Mouse (Mus musculus) neural tube, embryonic 11.5 days (tissue): ENCODE results near the gene Hbb-y. TPM values are rescaled to one million over a fixed set of nuclear protein-coding genes. Genes with fewer than 3 reads are reported as not detected.

Source experiments
- ATAC-seq: fragments of 200-750 bp; cut with Nextera tagmentation; 2 replicates; pipeline ENCODE4 v1.8.0; 2017; ENCODE audit warnings: moderate number of reproducible peaks, mild to moderate bottlenecking, moderate TSS enrichment, moderate library complexity; ENCODE audit not compliant: insufficient read depth, low FRiP score, low TSS enrichment
- DNase-seq: peaks from one replicate; pipeline ENCODE4 v3.0.0-alpha.2; 2015; ENCODE audit warnings: low spot score
- H3K27ac ChIP-seq: fragments of 300-500 bp; sonication (generic); 2 replicates; pipeline ENCODE4 v1.5.1; 2014; ENCODE audit warnings: low read depth, mild to moderate bottlenecking, low read length
- H3K27me3 ChIP-seq: fragments of 300-500 bp; sonication (generic); 2 replicates; pipeline ENCODE4 v1.6.1; 2014; ENCODE audit warnings: mild to moderate bottlenecking, low read length, mixed read lengths; ENCODE audit not compliant: control insufficient read depth, insufficient read depth
- H3K36me3 ChIP-seq: fragments of 300-500 bp; sonication (generic); 2 replicates; pipeline ENCODE4 v1.6.1; 2014; ENCODE audit warnings: mild to moderate bottlenecking, low read length, moderate library complexity, mixed read lengths; ENCODE audit not compliant: control insufficient read depth, insufficient read depth
- H3K4me1 ChIP-seq: fragments of 300-500 bp; sonication (generic); 2 replicates; pipeline ENCODE4 v1.6.1; 2014; ENCODE audit warnings: low read length, mixed read lengths; ENCODE audit not compliant: control insufficient read depth, insufficient read depth
- H3K4me2 ChIP-seq: fragments of 300-500 bp; sonication (generic); 2 replicates; pipeline ENCODE4 v1.6.1; 2014; ENCODE audit warnings: low read depth, mild to moderate bottlenecking, moderate library complexity
- H3K4me3 ChIP-seq: fragments of 300-500 bp; sonication (generic); 2 replicates; pipeline ENCODE4 v1.5.1; 2014; ENCODE audit warnings: low read depth, low read length
- H3K9ac ChIP-seq: fragments of 300-500 bp; sonication (generic); 2 replicates; pipeline ENCODE4 v1.6.1; 2014; ENCODE audit warnings: mild to moderate bottlenecking, low read length
- H3K9me3 ChIP-seq: fragments of 300-500 bp; sonication (generic); 2 replicates; pipeline ENCODE4 v1.6.1; 2016; ENCODE audit warnings: low read length; ENCODE audit not compliant: control insufficient read depth
- WGBS: fragments of 180-500 bp; shearing (Covaris S2); extraction: QIAGEN DNeasy Blood & Tissue Kit; methylation state at CpG from one replicate; pipeline ENCODE4 v1.1.7; 2014; 5-methylcytosine and 5-hydroxymethylcytosine counted together
- polyA plus RNA-seq: library from polyadenylated mRNA; unstranded; fragments of >200 nt; fragmentation: Nextera tagmentation; extraction: Ambion mirVana; gene quantifications from 2 replicates; pipeline ENCODE4 v1.2.1, GENCODE M21; 2014

Gene Hbb-y
- 8,929 and 9,080 TPM in 2 replicates for polyA plus RNA-seq

- WGBS: 74% methylated on average over 2 of the region's 2 CpGs
- no peak within 1 kb of the TSS for H3K4me3 ChIP-seq
- H3K27me3 ChIP-seq: no peaks in the 10 kb centered on the region
- ATAC-seq (no peak), DNase-seq (no peak)
- H3K9ac ChIP-seq: no peak within 1 kb of the TSS
- H3K4me2 ChIP-seq: no peak within 1 kb of the TSS
- H3K36me3 ChIP-seq: no peaks in the 10 kb centered on the region
- H3K4me1 ChIP-seq: no peaks in the 10 kb centered on the region
- H3K27ac ChIP-seq: no peak within 1 kb of the TSS
- no peaks in the 10 kb centered on the region for H3K9me3 ChIP-seq
Observed at GRCm38 (mm10) chr7:103853090-103853489, at the start of gene Hbb-y. Hbb-y (minus strand) TSS chr7:103853216.

- H3K4me2 ChIP-seq: no peak within 1 kb of the TSS
- no peak for DNase-seq
- H3K36me3 ChIP-seq: no peaks in the 10 kb centered on the region
- WGBS: 68% methylated on average over 1 of the region's 1 CpGs
- ATAC-seq: no peak
- H3K9ac ChIP-seq: no peak within 1 kb of the TSS
- no peak within 1 kb of the TSS for H3K4me3 ChIP-seq
- no peaks in the 10 kb centered on the region for H3K27me3 ChIP-seq
- no peaks in the 10 kb centered on the region for H3K9me3 ChIP-seq
- no peaks in the 10 kb centered on the region for H3K4me1 ChIP-seq
- H3K27ac ChIP-seq: no peak within 1 kb of the TSS
Observed at GRCm38 (mm10) chr7:103894385-103894784, 41.4 kb upstream of the Hbb-y start, which contains the start of gene Olfr64. Olfr64 (minus strand) TSS chr7:103894485.

- no peak for ATAC-seq
- H3K9me3 ChIP-seq: no peaks in the 10 kb centered on the region
- H3K4me3 ChIP-seq: no peak within 1 kb of the TSS
- H3K4me2 ChIP-seq: no peak within 1 kb of the TSS
- H3K9ac ChIP-seq: no peak within 1 kb of the TSS
- no peak for DNase-seq
- no peaks in the 10 kb centered on the region for H3K27me3 ChIP-seq
- H3K27ac ChIP-seq: no peak within 1 kb of the TSS
- no peaks in the 10 kb centered on the region for H3K36me3 ChIP-seq
- H3K4me1 ChIP-seq: no peaks in the 10 kb centered on the region
Observed at GRCm38 (mm10) chr7:103886152-103886551, 33.1 kb upstream of the Hbb-y start, which contains the start of gene Olfr66. Olfr66 (minus strand) TSS chr7:103886252.

- H3K27me3 ChIP-seq: no peaks in the 10 kb centered on the region
- no peak overlapping the region for H3K9ac ChIP-seq
- DNase-seq: no peak
- H3K4me1 ChIP-seq: no peaks in the 10 kb centered on the region
- 86% methylated on average over 2 of the region's 2 CpGs for WGBS
- no peak overlapping the region for H3K4me2 ChIP-seq
- no peak overlapping the region for H3K4me3 ChIP-seq
- no peaks in the 10 kb centered on the region for H3K9me3 ChIP-seq
- H3K27ac ChIP-seq: no peak overlapping the region
- no peaks in the 10 kb centered on the region for H3K36me3 ChIP-seq
- ATAC-seq: no peak
Observed at GRCm38 (mm10) chr7:103877093-103877492, 24.1 kb upstream of the Hbb-y start.

GRCm38 (mm10) chr7:103874451-103874850 is 21.4 kb upstream of the Hbb-y start:
- no peaks in the 10 kb centered on the region for H3K36me3 ChIP-seq
- H3K9me3 ChIP-seq: no peaks in the 10 kb centered on the region
- H3K27me3 ChIP-seq: no peaks in the 10 kb centered on the region
- no peak overlapping the region for H3K27ac ChIP-seq
- H3K9ac ChIP-seq: no peak overlapping the region
- DNase-seq: no peak
- H3K4me3 ChIP-seq: no peak overlapping the region
- 58% methylated on average over 5 of the region's 5 CpGs for WGBS
- no peak overlapping the region for H3K4me2 ChIP-seq
- no peak for ATAC-seq
- H3K4me1 ChIP-seq: no peaks in the 10 kb centered on the region

GRCm38 (mm10) chr7:103873064-103873463 is 20.0 kb upstream of the Hbb-y start:
- Histone ChIP-seq H3K27me3 (no peaks in the 10 kb centered on the region), H3K36me3 (no peaks in the 10 kb centered on the region), H3K4me3 (no peak overlapping the region), H3K27ac (no peak overlapping the region), H3K9ac (no peak overlapping the region), H3K9me3 (no peaks in the 10 kb centered on the region), H3K4me2 (no peak overlapping the region), H3K4me1 (no peaks in the 10 kb centered on the region)
- DNase-seq (no peak), ATAC-seq (no peak)
- 10% methylated on average over 1 of the region's 1 CpGs for WGBS

- H3K27ac ChIP-seq: no peak overlapping the region
- no peak overlapping the region for H3K4me2 ChIP-seq
- H3K4me3 ChIP-seq: no peak overlapping the region
- no peaks in the 10 kb centered on the region for H3K36me3 ChIP-seq
- ATAC-seq: no peak
- DNase-seq: no peak
- H3K27me3 ChIP-seq: no peaks in the 10 kb centered on the region
- H3K9me3 ChIP-seq: no peaks in the 10 kb centered on the region
- no peak overlapping the region for H3K9ac ChIP-seq
- no peaks in the 10 kb centered on the region for H3K4me1 ChIP-seq
Observed at GRCm38 (mm10) chr7:103870667-103871066, 17.7 kb upstream of the Hbb-y start.

- H3K36me3 ChIP-seq: no peaks in the 10 kb centered on the region
- H3K9me3 ChIP-seq: no peaks in the 10 kb centered on the region
- H3K4me3 ChIP-seq: no peak overlapping the region
- H3K9ac ChIP-seq: no peak overlapping the region
- no peaks in the 10 kb centered on the region for H3K4me1 ChIP-seq
- H3K27ac ChIP-seq: no peak overlapping the region
- no peak for ATAC-seq
- no peak for DNase-seq
- H3K4me2 ChIP-seq: no peak overlapping the region
- no peaks in the 10 kb centered on the region for H3K27me3 ChIP-seq
Observed at GRCm38 (mm10) chr7:103865716-103866115, 12.7 kb upstream of the Hbb-y start.

GRCm38 (mm10) chr7:103861531-103861930 is 8.5 kb upstream of the Hbb-y start:
- DNase-seq (no peak), ATAC-seq (no peak)
- Histone ChIP-seq H3K27me3 (no peaks in the 10 kb centered on the region), H3K9me3 (no peaks in the 10 kb centered on the region), H3K9ac (no peak overlapping the region), H3K27ac (no peak overlapping the region), H3K4me1 (no peaks in the 10 kb centered on the region), H3K4me3 (no peak overlapping the region), H3K4me2 (no peak overlapping the region), H3K36me3 (no peaks in the 10 kb centered on the region)
- 90% methylated on average over 3 of the region's 3 CpGs for WGBS
